ENCODE assay signal across 27 mouse cellular contexts in genomic region chr4:61815602-61816001, GRCm38 (mm10). TPM values are rescaled to one million over a fixed set of nuclear protein-coding genes. Genes with fewer than 3 reads are reported as not detected.
DNase-seq lines count a peak whose midpoint lies in the region; ATAC-seq and TF ChIP-seq lines count a peak whose summit lies in the region.
"Had no signal": no experiment of that assay in that cellular context is flagged by ENCODE, and none has a peak within 500 bp of the region (broad histone marks: within the 10 kb centered on the region; RNA-seq: fewer than 3 reads in every experiment).

No protein-coding gene starts in this region.

- no peak overlapping the region for H3K4me3 ChIP-seq in kidney, embryonic 15.5 days (replicated peaks)
- H3K4me3 ChIP-seq in neural tube, embryonic 11.5 days (ENCODE audit: low read depth, low read length): no peak overlapping the region
- H3K4me3 ChIP-seq in neural tube, embryonic 15.5 days (replicated peaks): no peak overlapping the region
- no peak overlapping the region for H3K4me3 ChIP-seq in liver, embryonic 14.5 days (ENCODE audit: insufficient read depth in 1 of 2, low read depth in 2 of 2, low read length in 2 of 2)
- no peak overlapping the region for H3K4me3 ChIP-seq in heart, embryonic 12.5 days
- H3K4me3 ChIP-seq: embryonic facial prominence, embryonic 13.5 days; forebrain, embryonic 10.5 days; forebrain, embryonic 13.5 days; heart, adult 2 months; heart, embryonic 10.5 days; hindbrain, embryonic 12.5 days; hindbrain, embryonic 15.5 days had no signal

- H3K9me3 ChIP-seq in kidney, embryonic 15.5 days (replicated peaks): 0 out of 2 replicates have a peak, but pooled peaks cover 2% of the 10 kb centered on the region
- peaks cover 2% of the 10 kb centered on the region; the same call in 1 of the 2 replicates for H3K9me3 ChIP-seq in neural tube, embryonic 11.5 days (ENCODE audit: control insufficient read depth, low read length)
- H3K9me3 ChIP-seq in neural tube, embryonic 15.5 days (replicated peaks): no peaks in the 10 kb centered on the region
- H3K9me3 ChIP-seq in liver, embryonic 14.5 days (ENCODE audit: control insufficient read depth, low read length): no peaks in the 10 kb centered on the region; the same call in 1 of the 2 replicates
- peaks cover 2% of the 10 kb centered on the region; the same call in 1 of the 2 replicates for H3K9me3 ChIP-seq in heart, embryonic 12.5 days (replicated peaks)
- H3K9me3 ChIP-seq: embryonic facial prominence, embryonic 13.5 days; forebrain, embryonic 13.5 days; heart, embryonic 10.5 days; hindbrain, embryonic 12.5 days; hindbrain, embryonic 15.5 days had no signal

- WGBS in kidney, embryonic 15.5 days: 65% methylated on average over 2 of the region's 2 CpGs
- 86% methylated on average over 2 of the region's 2 CpGs for WGBS in neural tube, embryonic 11.5 days
- 84% methylated on average over 2 of the region's 2 CpGs for WGBS in neural tube, embryonic 15.5 days
- 44% methylated on average over 2 of the region's 2 CpGs for WGBS in liver, embryonic 14.5 days (ENCODE audit: insufficient replicate concordance)
- WGBS in heart, embryonic 12.5 days: 36% methylated on average over 2 of the region's 2 CpGs

- ATAC-seq in kidney, embryonic 15.5 days (replicated peaks; ENCODE audit: low FRiP score): 0 out of 2 replicates have a peak, but pooled peaks have one; percentile 22
- peak; percentile 20; the same call in 1 of the 2 replicates for ATAC-seq in neural tube, embryonic 11.5 days (ENCODE audit: insufficient read depth, low FRiP score, low TSS enrichment)
- no peak for ATAC-seq in neural tube, embryonic 15.5 days (ENCODE audit: low FRiP score)
- peak; percentile 26; the same call in 1 of the 2 replicates for ATAC-seq in liver, embryonic 14.5 days (ENCODE audit: insufficient read depth)
- ATAC-seq in heart, embryonic 12.5 days (ENCODE audit: insufficient number of reproducible peaks, low FRiP score): no peak
- ATAC-seq: forebrain, embryonic 13.5 days; forebrain, embryonic 16.5 days; Patski had no signal

- H3K9ac ChIP-seq in kidney, embryonic 15.5 days: no peak overlapping the region
- H3K9ac ChIP-seq in neural tube, embryonic 11.5 days (ENCODE audit: low read length): no peak overlapping the region
- no peak overlapping the region for H3K9ac ChIP-seq in neural tube, embryonic 15.5 days (replicated peaks)
- H3K9ac ChIP-seq in liver, embryonic 14.5 days (replicated peaks): no peak overlapping the region
- no peak overlapping the region for H3K9ac ChIP-seq in heart, embryonic 12.5 days
- H3K9ac ChIP-seq: embryonic facial prominence, embryonic 13.5 days; forebrain, embryonic 13.5 days; hindbrain, embryonic 12.5 days; hindbrain, embryonic 15.5 days had no signal

- H3K4me1 ChIP-seq in kidney, embryonic 15.5 days: no peaks in the 10 kb centered on the region
- no peaks in the 10 kb centered on the region for H3K4me1 ChIP-seq in neural tube, embryonic 11.5 days (ENCODE audit: control insufficient read depth, insufficient read depth, low read length)
- no peaks in the 10 kb centered on the region for H3K4me1 ChIP-seq in neural tube, embryonic 15.5 days
- 0 out of 4 replicates have a peak, but pooled peaks cover 0 to 2% of the 10 kb centered on the region in 2 experiments for H3K4me1 ChIP-seq in liver, embryonic 14.5 days (replicated peaks; ENCODE audit: control insufficient read depth in 2 of 2, insufficient read depth in 2 of 2, low read length in 1 of 2)
- no peaks in the 10 kb centered on the region for H3K4me1 ChIP-seq in heart, embryonic 12.5 days (replicated peaks)
- H3K4me1 ChIP-seq: embryonic facial prominence, embryonic 13.5 days; forebrain, embryonic 10.5 days; forebrain, embryonic 13.5 days; heart, embryonic 10.5 days; hindbrain, embryonic 12.5 days; hindbrain, embryonic 15.5 days had no signal

- TF ChIP-seq CTCF in liver, embryonic 14.5 days (IDR thresholded peaks at IDR 0.05; ENCODE audit: low read depth): no peak

- no peaks in the 10 kb centered on the region for H3K36me3 ChIP-seq in kidney, embryonic 15.5 days
- H3K36me3 ChIP-seq in neural tube, embryonic 11.5 days (ENCODE audit: control insufficient read depth, insufficient read depth, low read length): no peaks in the 10 kb centered on the region
- H3K36me3 ChIP-seq in neural tube, embryonic 15.5 days: no peaks in the 10 kb centered on the region
- no peaks in the 10 kb centered on the region for H3K36me3 ChIP-seq in liver, embryonic 14.5 days (replicated peaks; ENCODE audit: control insufficient read depth, insufficient read depth, low read depth)
- no peaks in the 10 kb centered on the region for H3K36me3 ChIP-seq in heart, embryonic 12.5 days
- H3K36me3 ChIP-seq: embryonic facial prominence, embryonic 13.5 days; forebrain, embryonic 10.5 days; G1E; heart, embryonic 10.5 days; hindbrain, embryonic 12.5 days; hindbrain, embryonic 15.5 days had no signal

- H3K4me2 ChIP-seq in kidney, embryonic 15.5 days: no peak overlapping the region
- H3K4me2 ChIP-seq in neural tube, embryonic 11.5 days (ENCODE audit: low read depth): no peak overlapping the region
- H3K4me2 ChIP-seq in neural tube, embryonic 15.5 days: no peak overlapping the region
- H3K4me2 ChIP-seq in liver, embryonic 14.5 days (ENCODE audit: low read depth): no peak overlapping the region
- H3K4me2 ChIP-seq in heart, embryonic 12.5 days: no peak overlapping the region
- H3K4me2 ChIP-seq: embryonic facial prominence, embryonic 13.5 days; forebrain, embryonic 13.5 days; hindbrain, embryonic 12.5 days; hindbrain, embryonic 15.5 days had no signal

- no peak for DNase-seq in kidney, adult 9 months
- DNase-seq in neural tube, embryonic 11.5 days (ENCODE audit: low spot score): no peak
- peak in 2 of 3 experiments; percentile 2 to 28 for DNase-seq in liver, embryonic 14.5 days (ENCODE audit: low read depth in 3 of 3, low spot score in 3 of 3)
- DNase-seq: adrenal gland, postnatal 10 days; adrenal gland, postnatal 36 days; B cell, adult 2 months; cerebellum, adult 18-20 months; cerebellum, adult 9-10 months; cerebellum, postnatal 14 days; gastrocnemius, postnatal 10 days; gastrocnemius, postnatal 36 days; heart, adult 2 months had no signal

- no peak for TF ChIP-seq EP300 in liver, embryonic 14.5 days (IDR thresholded peaks at IDR 0.05; ENCODE audit: low read depth)

- H3K27ac ChIP-seq in kidney, embryonic 15.5 days: no peak overlapping the region
- no peak overlapping the region for H3K27ac ChIP-seq in neural tube, embryonic 11.5 days (ENCODE audit: low read depth, low read length)
- no peak overlapping the region for H3K27ac ChIP-seq in neural tube, embryonic 15.5 days (replicated peaks)
- no peak overlapping the region for H3K27ac ChIP-seq in liver, embryonic 14.5 days
- H3K27ac ChIP-seq in heart, embryonic 12.5 days (ENCODE audit: poor library complexity, severe bottlenecking): no peak overlapping the region
- H3K27ac ChIP-seq: embryonic facial prominence, embryonic 13.5 days; forebrain, embryonic 10.5 days; forebrain, embryonic 13.5 days; heart, adult 2 months; heart, embryonic 10.5 days; hindbrain, embryonic 12.5 days; hindbrain, embryonic 15.5 days had no signal

- no peaks in the 10 kb centered on the region for H3K27me3 ChIP-seq in kidney, embryonic 15.5 days
- no peaks in the 10 kb centered on the region for H3K27me3 ChIP-seq in neural tube, embryonic 11.5 days (ENCODE audit: control insufficient read depth, insufficient read depth, low read length)
- no peaks in the 10 kb centered on the region for H3K27me3 ChIP-seq in neural tube, embryonic 15.5 days (replicated peaks)
- H3K27me3 ChIP-seq in liver, embryonic 14.5 days (ENCODE audit: control insufficient read depth, insufficient read depth, low read length): no peaks in the 10 kb centered on the region
- H3K27me3 ChIP-seq in heart, embryonic 12.5 days (replicated peaks): no peaks in the 10 kb centered on the region
- H3K27me3 ChIP-seq: CH12.LX; embryonic facial prominence, embryonic 13.5 days; forebrain, embryonic 13.5 days; hindbrain, embryonic 12.5 days; hindbrain, embryonic 15.5 days; Patski had no signal

RNA-seq across cellular contexts. Expression of gene Mup5, which starts 19.4 kb away (rescaled TPM):
- not detected in 2 replicates for polyA plus RNA-seq in kidney, embryonic 15.5 days (2015; fragmentation: Nextera tagmentation; extraction: Ambion mirVana)
- polyA plus RNA-seq in neural tube, embryonic 11.5 days (2014; fragmentation: Nextera tagmentation; extraction: Ambion mirVana): not detected in 2 replicates
- not detected in 2 replicates for polyA plus RNA-seq in neural tube, embryonic 15.5 days (2015; fragmentation: Nextera tagmentation; extraction: Ambion mirVana)
- not detected in 2 replicates for polyA plus RNA-seq in liver, embryonic 14.5 days (2012; rRNA removed)
- not detected in 2 replicates for polyA plus RNA-seq in liver, embryonic 14.5 days (2014; fragmentation: Nextera tagmentation; extraction: Ambion mirVana)
- not detected in 2 replicates for polyA plus RNA-seq in heart, embryonic 12.5 days (2016; fragmentation: Nextera tagmentation; extraction: Ambion mirVana)
- polyA plus RNA-seq: forebrain, embryonic 10.5 days; forebrain, embryonic 13.5 days; forebrain, embryonic 16.5 days; G1E; heart, adult 2 months; heart, embryonic 10.5 days; heart, embryonic 14.5 days; heart, postnatal 0 days; hindbrain, embryonic 12.5 days; hindbrain, embryonic 15.5 days; Patski had no signal

RNA-seq across cellular contexts. Expression of gene Mup19, which starts 33.5 kb away (rescaled TPM):
- polyA plus RNA-seq in kidney, embryonic 15.5 days (2015; fragmentation: Nextera tagmentation; extraction: Ambion mirVana): not detected in 2 replicates
- polyA plus RNA-seq in neural tube, embryonic 11.5 days (2014; fragmentation: Nextera tagmentation; extraction: Ambion mirVana): not detected in 2 replicates
- polyA plus RNA-seq in neural tube, embryonic 15.5 days (2015; fragmentation: Nextera tagmentation; extraction: Ambion mirVana): not detected in 2 replicates
- polyA plus RNA-seq in liver, embryonic 14.5 days (2012; rRNA removed): not detected in 2 replicates
- polyA plus RNA-seq in liver, embryonic 14.5 days (2014; fragmentation: Nextera tagmentation; extraction: Ambion mirVana): not detected in 2 replicates
- not detected in 2 replicates for polyA plus RNA-seq in heart, embryonic 12.5 days (2016; fragmentation: Nextera tagmentation; extraction: Ambion mirVana)
- polyA plus RNA-seq: embryonic facial prominence, embryonic 13.5 days; forebrain, embryonic 10.5 days; forebrain, embryonic 13.5 days; forebrain, embryonic 16.5 days; G1E; heart, adult 2 months; heart, embryonic 10.5 days; heart, embryonic 14.5 days; heart, postnatal 0 days; hindbrain, embryonic 12.5 days; hindbrain, embryonic 15.5 days; Patski had no signal

Comparison
In these comparisons a context has a peak if more than half of its experiments do, and no peak if none do; other contexts are left out.
1. ATAC-seq: peak in kidney, embryonic 15.5 days (single experiment), neural tube, embryonic 11.5 days (single experiment) and liver, embryonic 14.5 days (single experiment); none in neural tube, embryonic 15.5 days (single experiment) and heart, embryonic 12.5 days (single experiment).
2. DNase-seq: peak in liver, embryonic 14.5 days (2 of 3); none in kidney, adult 9 months (single experiment) and neural tube, embryonic 11.5 days (single experiment).